In genomic region chr4:142633667-142634350, GRCm38 (mm10) we compare ENCODE assay signal across 25 mouse cellular contexts.
DNase-seq lines count a peak whose midpoint lies in the region; ATAC-seq lines count a peak whose summit lies in the region.
"Had no signal": no experiment of that assay in that cellular context is flagged by ENCODE, and none has a peak within 500 bp of the region (broad histone marks: within the 10 kb centered on the region; RNA-seq: fewer than 3 reads in every experiment).

No protein-coding gene starts in this region.

- no peak overlapping the region for H3K9ac ChIP-seq in embryonic facial prominence, embryonic 14.5 days (ENCODE audit: low read depth, low read length)
- H3K9ac ChIP-seq: embryonic facial prominence, embryonic 12.5 days; forebrain, embryonic 12.5 days; forebrain, embryonic 15.5 days; heart, embryonic 12.5 days; heart, embryonic 15.5 days; hindbrain, embryonic 13.5 days had no signal

- no peaks in the 10 kb centered on the region for H3K9me3 ChIP-seq in embryonic facial prominence, embryonic 14.5 days (ENCODE audit: control insufficient read depth, low read length)
- H3K9me3 ChIP-seq in embryonic facial prominence, embryonic 10.5 days, result no peaks in the 10 kb centered on the region
- H3K9me3 ChIP-seq: embryonic facial prominence, embryonic 12.5 days; forebrain, embryonic 12.5 days; forebrain, embryonic 15.5 days; heart, embryonic 12.5 days; heart, embryonic 15.5 days; hindbrain, embryonic 10.5 days; hindbrain, embryonic 13.5 days had no signal

- peak; percentile 52 for DNase-seq in embryonic facial prominence, embryonic 14.5 days (ENCODE audit: low spot score)
- DNase-seq in embryonic facial prominence, embryonic 10.5 days (ENCODE audit: low spot score), result no peak
- peak; percentile 47 for DNase-seq in left cerebral cortex, adult 11 months (ENCODE audit: low spot score)
- DNase-seq in left cerebral cortex, postnatal 10 days (ENCODE audit: extremely low spot score in 1 of 2, low spot score in 2 of 2), result no peak
- DNase-seq in right cerebral cortex, adult 18-20 months, result peak; percentile 51
- no peak for DNase-seq in right cerebral cortex, postnatal 4 days
- DNase-seq in layer of hippocampus, postnatal 25 days (ENCODE audit: extremely low spot score in 1 of 2, low spot score in 1 of 2), result no peak
- DNase-seq: adrenal gland, postnatal 14 days; cerebellum, adult 18-20 months; cerebellum, adult 9-10 months; cerebellum, postnatal 14 days; gastrocnemius, postnatal 25 days; heart, adult 18-20 months; heart, postnatal 10 days; heart, postnatal 36 days had no signal

- no peak overlapping the region for H3K27ac ChIP-seq in embryonic facial prominence, embryonic 14.5 days (replicated peaks; ENCODE audit: low read depth, low read length)
- no peak overlapping the region for H3K27ac ChIP-seq in embryonic facial prominence, embryonic 10.5 days (replicated peaks)
- H3K27ac ChIP-seq: embryonic facial prominence, embryonic 12.5 days; forebrain, embryonic 12.5 days; forebrain, embryonic 15.5 days; heart, embryonic 15.5 days; hindbrain, embryonic 10.5 days; hindbrain, embryonic 13.5 days had no signal

- no peak for ATAC-seq in embryonic facial prominence, embryonic 14.5 days (ENCODE audit: low read depth)
- ATAC-seq: CD4-positive, CD25-positive, alpha-beta regulatory T cell, adult 4 months; forebrain, embryonic 15.5 days; hindbrain, embryonic 16.5 days had no signal

- intact Hi-C loops in left cerebral cortex, postnatal 10 days (cut with DNase I), result no loop called here

- H3K4me1 ChIP-seq in embryonic facial prominence, embryonic 14.5 days (ENCODE audit: control insufficient read depth, insufficient read depth, low read length), result peaks cover 8% of the 10 kb centered on the region
- H3K4me1 ChIP-seq in embryonic facial prominence, embryonic 10.5 days, result peaks cover 21% of the 10 kb centered on the region

- no peak overlapping the region for H3K4me2 ChIP-seq in embryonic facial prominence, embryonic 14.5 days (ENCODE audit: low read depth, low read length)
- H3K4me2 ChIP-seq: embryonic facial prominence, embryonic 12.5 days; forebrain, embryonic 12.5 days; forebrain, embryonic 15.5 days; heart, embryonic 12.5 days; heart, embryonic 15.5 days; hindbrain, embryonic 13.5 days had no signal

- H3K27me3 ChIP-seq in embryonic facial prominence, embryonic 14.5 days (replicated peaks; ENCODE audit: control insufficient read depth, insufficient read depth, low read length), result no peaks in the 10 kb centered on the region
- H3K27me3 ChIP-seq in embryonic facial prominence, embryonic 10.5 days (replicated peaks; ENCODE audit: low read depth, poor library complexity, severe bottlenecking), result peaks cover 7% of the 10 kb centered on the region; the same call in 1 of the 2 replicates
- H3K27me3 ChIP-seq: embryonic facial prominence, embryonic 12.5 days; forebrain, embryonic 12.5 days; forebrain, embryonic 15.5 days; heart, embryonic 12.5 days; hindbrain, embryonic 13.5 days had no signal

- WGBS in embryonic facial prominence, embryonic 14.5 days, result 58% methylated on average over 13 of the region's 13 CpGs
- 81% methylated on average over 13 of the region's 13 CpGs for WGBS in embryonic facial prominence, embryonic 10.5 days

- H3K4me3 ChIP-seq in embryonic facial prominence, embryonic 14.5 days (ENCODE audit: low read depth, low read length), result no peak overlapping the region
- H3K4me3 ChIP-seq in embryonic facial prominence, embryonic 10.5 days, result no peak overlapping the region
- H3K4me3 ChIP-seq: embryonic facial prominence, embryonic 12.5 days; erythroblast, embryonic 14.5 days; forebrain, embryonic 12.5 days; forebrain, embryonic 15.5 days; heart, embryonic 12.5 days; heart, embryonic 15.5 days; hindbrain, embryonic 10.5 days; hindbrain, embryonic 13.5 days had no signal

- H3K36me3 ChIP-seq in embryonic facial prominence, embryonic 14.5 days (ENCODE audit: control insufficient read depth, insufficient read depth, low read length), result no peaks in the 10 kb centered on the region
- no peaks in the 10 kb centered on the region for H3K36me3 ChIP-seq in embryonic facial prominence, embryonic 10.5 days (replicated peaks)
- H3K36me3 ChIP-seq: embryonic facial prominence, embryonic 12.5 days; forebrain, embryonic 12.5 days; forebrain, embryonic 15.5 days; heart, embryonic 12.5 days; heart, embryonic 15.5 days; hindbrain, embryonic 10.5 days; hindbrain, embryonic 13.5 days had no signal

Comparison
In these comparisons a context has a peak if more than half of its experiments do, and no peak if none do; other contexts are left out.
1. DNase-seq: peak in embryonic facial prominence, embryonic 14.5 days (single experiment), left cerebral cortex, adult 11 months (single experiment) and right cerebral cortex, adult 18-20 months (single experiment); none in embryonic facial prominence, embryonic 10.5 days (single experiment), left cerebral cortex, postnatal 10 days (0 of 2), right cerebral cortex, postnatal 4 days (single experiment) and layer of hippocampus, postnatal 25 days (0 of 2).